Mouse (Mus musculus) G1E (cell line): ENCODE data around the gene Olfr65. TPM values are rescaled to one million over a fixed set of nuclear protein-coding genes. Genes with fewer than 3 reads are reported as not detected.

Source experiments
- ATAC-seq: 2 replicates; pipeline ENCODE4 v1.8.0; 2016; ENCODE audit warnings: mild to moderate bottlenecking; ENCODE audit not compliant: insufficient number of reproducible peaks, poor library complexity, low FRiP score, severe bottlenecking; ENCODE audit errors: extremely low read depth
- DNase-seq: peaks from one replicate; pipeline ENCODE4 v3.0.0; 2012; ENCODE audit warnings: low spot score
- H3K27me3 ChIP-seq: 2 replicates; pipeline ENCODE4 v1.6.1; 2012; ENCODE audit warnings: mild to moderate bottlenecking, low read length, inconsistent platforms; ENCODE audit not compliant: insufficient read depth
- H3K36me3 ChIP-seq: replicated peaks from 2 replicates; pipeline ENCODE3; 2012; ENCODE audit warnings: mild to moderate bottlenecking, inconsistent platforms
- H3K4me1 ChIP-seq: 2 replicates; pipeline ENCODE4 v1.6.1; 2012; ENCODE audit warnings: low read depth, low read length, inconsistent platforms, mixed read lengths; ENCODE audit not compliant: insufficient read depth
- H3K4me3 ChIP-seq: 2 replicates; pipeline ENCODE4 v1.5.1; 2012; ENCODE audit warnings: low read depth, mild to moderate bottlenecking, inconsistent platforms, low read length, moderate library complexity, mixed read lengths
- H3K9me3 ChIP-seq: replicated peaks from 2 replicates; pipeline ENCODE4 v1.6.1; 2012; ENCODE audit warnings: inconsistent platforms
- CTCF ChIP-seq: IDR thresholded peaks from 2 replicates; pipeline ENCODE4 v1.5.1; 2012; ENCODE audit warnings: low read depth, low read length, inconsistent platforms, mixed read lengths
- GATA1 ChIP-seq: IDR thresholded peaks from 2 replicates; pipeline ENCODE4 v1.6.1; 2012; ENCODE audit warnings: borderline replicate concordance, low read length, inconsistent platforms, mixed read lengths
- GATA2 ChIP-seq: IDR thresholded peaks from 2 replicates; pipeline ENCODE4 v1.6.1; 2012; ENCODE audit warnings: low read depth, low read length, inconsistent platforms, borderline replicate concordance
- POLR2AphosphoS5 ChIP-seq: IDR thresholded peaks from 2 replicates; pipeline ENCODE4 v1.6.1; 2012; ENCODE audit warnings: low read depth, low read length, inconsistent platforms; ENCODE audit not compliant: insufficient replicate concordance
- TAL1 ChIP-seq: conservative IDR thresholded peaks from 2 replicates; pipeline ENCODE4 v1.6.1; 2012; ENCODE audit warnings: low read depth, low read length, inconsistent platforms, mixed read lengths
- polyA plus RNA-seq: library from polyadenylated mRNA; stranded (reverse); fragments of >175 nt; gene quantifications from 2 replicates; pipeline ENCODE4 v1.2.3, GENCODE M21; 2012
- total RNA-seq, 2 experiments: library from RNA; stranded (forward) in 1 of 2; stranded (reverse) in 1 of 2; fragments of 200-1000 nt in 1 of 2; fragments of >200 nt in 1 of 2; fragmentation: Nextera tagmentation in 1 of 2; gene quantifications; 2 replicates each; pipeline ENCODE4 v1.2.3; 2014 to 2017

Gene Olfr65
- total and polyA plus RNA-seq, 3 experiments: not detected

DNA sequence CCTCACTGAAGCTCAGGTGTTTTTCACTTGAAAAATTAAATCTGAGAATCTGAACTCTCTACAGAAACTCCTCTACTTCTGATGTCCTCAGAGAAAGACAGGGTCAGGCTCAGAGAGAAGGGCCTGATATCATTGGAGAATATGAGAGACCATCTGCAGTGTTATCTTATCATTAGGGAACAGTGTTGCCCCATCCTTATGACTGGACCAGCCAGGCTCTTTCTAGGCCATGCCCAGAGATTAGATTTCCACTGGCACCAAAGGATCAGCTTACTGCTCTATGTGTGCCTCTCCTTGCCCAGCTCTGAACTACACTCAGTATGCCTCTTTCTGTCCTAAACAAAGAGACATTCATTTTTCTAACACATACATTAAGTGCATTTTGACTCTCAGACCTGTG lies 12.1 kb downstream of the Olfr65 start:
- TF ChIP-seq GATA1: no peak
- TF ChIP-seq GATA2: no peak
- no peak for TF ChIP-seq TAL1
- TF ChIP-seq POLR2AphosphoS5: no peak
- TF ChIP-seq CTCF: no peak
- DNase-seq (no peak), ATAC-seq (no peak)
- H3K27me3 ChIP-seq: no peaks in the 10 kb centered on the region; the same call in 1 of the 2 replicates
- no peaks in the 10 kb centered on the region for H3K36me3 ChIP-seq
- H3K4me1 ChIP-seq: peaks cover 17% of the 10 kb centered on the region
- no peak overlapping the region for H3K4me3 ChIP-seq
- no peaks in the 10 kb centered on the region for H3K9me3 ChIP-seq

GRCm38 (mm10) chr7:103928525-103928924 lies 25.2 kb downstream of the Olfr65 start, which contains the start of gene Olfr631:
Gene Olfr631, plus strand, starts transcription at chr7:103928825.
- Histone ChIP-seq H3K9me3 (no peaks in the 10 kb centered on the region), H3K36me3 (no peaks in the 10 kb centered on the region), H3K27me3 (peaks cover 11% of the 10 kb centered on the region), H3K4me3 (no peak within 1 kb of the TSS), H3K4me1 (no peaks in the 10 kb centered on the region; the same call in 1 of the 2 replicates)
- DNase-seq: no peak
- TF ChIP-seq CTCF (no peak), GATA2 (no peak), TAL1 (no peak), POLR2AphosphoS5 (no peak), GATA1 (no peak)
- ATAC-seq: no peak

GRCm38 (mm10) chr7:103934264-103934663 lies 31.0 kb downstream of the Olfr65 start, which contains the start of gene Olfr632:
Gene Olfr632, plus strand, starts transcription at chr7:103934347.
- ATAC-seq (no peak), DNase-seq (no peak)
- Histone ChIP-seq H3K4me3 (no peak within 1 kb of the TSS), H3K4me1 (no peaks in the 10 kb centered on the region; the same call in 1 of the 2 replicates), H3K36me3 (no peaks in the 10 kb centered on the region), H3K9me3 (no peaks in the 10 kb centered on the region), H3K27me3 (peaks cover 22% of the 10 kb centered on the region)
- TF ChIP-seq TAL1 (no peak), POLR2AphosphoS5 (no peak), GATA2 (no peak), CTCF (no peak), GATA1 (no peak)

DNA sequence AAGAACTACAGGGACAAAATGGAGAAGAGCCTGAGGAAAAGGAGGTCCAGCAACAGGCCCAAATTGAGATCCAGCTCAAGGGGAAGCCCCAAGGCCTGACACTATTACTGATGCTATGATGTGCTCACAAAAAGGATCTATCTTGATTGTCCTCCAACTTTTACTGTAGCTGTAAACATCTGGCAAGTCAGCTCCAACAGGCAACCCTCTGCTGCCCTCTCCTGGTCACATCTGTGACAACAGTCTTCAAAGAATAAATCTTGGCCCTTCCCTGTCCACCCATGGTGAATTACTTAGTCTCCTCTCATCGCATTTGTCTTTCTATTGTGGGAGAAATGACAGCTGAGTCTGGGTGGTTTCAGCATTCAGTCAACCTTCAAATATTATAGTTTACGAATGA lies 39.4 kb downstream of the Olfr65 start:
- TF ChIP-seq TAL1 (no peak), POLR2AphosphoS5 (no peak), CTCF (peak; percentile 80), GATA1 (no peak)
- no peaks in the 10 kb centered on the region; the same call in 1 of the 2 replicates for H3K4me1 ChIP-seq
- no peaks in the 10 kb centered on the region for H3K9me3 ChIP-seq
- no peaks in the 10 kb centered on the region for H3K36me3 ChIP-seq
- H3K4me3 ChIP-seq: no peak overlapping the region
- peak; percentile 6 for DNase-seq
- peak; percentile 54; the same call in 1 of the 2 replicates for ATAC-seq
- H3K27me3 ChIP-seq: peaks cover 14% of the 10 kb centered on the region

DNA sequence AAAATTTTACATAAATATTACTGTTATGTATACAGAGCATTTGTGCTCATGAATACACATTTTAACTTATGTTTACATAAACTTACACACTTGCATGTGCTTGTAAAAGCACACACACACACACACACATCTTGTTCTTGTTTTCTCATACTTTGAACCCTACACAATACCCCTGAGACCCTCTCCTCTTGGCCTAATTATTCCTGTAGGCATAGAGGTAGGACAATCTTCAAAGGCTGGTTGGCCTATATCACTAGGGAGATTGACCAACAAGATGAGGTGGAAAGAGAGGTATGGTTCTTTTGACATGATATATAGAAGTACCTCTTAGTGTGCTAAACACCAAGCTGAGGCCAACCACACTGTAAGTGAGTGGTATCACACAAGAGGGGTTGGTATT lies 40.9 kb downstream of the Olfr65 start, which contains the start of gene Olfr633:
TSS of gene Olfr633 (plus strand) at position 301 of the 400 bp plus-strand sequence.
- Histone ChIP-seq H3K36me3 (no peaks in the 10 kb centered on the region), H3K9me3 (no peaks in the 10 kb centered on the region), H3K27me3 (peaks cover 9% of the 10 kb centered on the region; the same call in 1 of the 2 replicates), H3K4me1 (no peaks in the 10 kb centered on the region; the same call in 1 of the 2 replicates), H3K4me3 (no peak within 1 kb of the TSS)
- ATAC-seq (no peak), DNase-seq (no peak)
- TF ChIP-seq GATA2 (no peak), TAL1 (no peak), CTCF (no peak), GATA1 (no peak), POLR2AphosphoS5 (no peak)

Other genes with a start within 250 kb of the Olfr65 start
Only the 20 nearest of the 34 such genes appear.
- gene Olfr630, start 146.2 kb upstream of the Olfr65 start, total RNA-seq (2014; fragmentation: Nextera tagmentation): not detected in 2 replicates
- gene Olfr630, start 146.2 kb upstream of the Olfr65 start, total RNA-seq (2017): 0.11 TPM in 1 of 2 replicates, not detected in the other
- not detected in 2 replicates for gene Olfr630, start 146.2 kb upstream of the Olfr65 start, polyA plus RNA-seq
- gene Olfr69, start 131.9 kb upstream of the Olfr65 start, total RNA-seq (2014; fragmentation: Nextera tagmentation): not detected in 2 replicates
- not detected in 2 replicates for gene Olfr69, start 131.9 kb upstream of the Olfr65 start, total RNA-seq (2017)
- not detected in 2 replicates for gene Olfr69, start 131.9 kb upstream of the Olfr65 start, polyA plus RNA-seq
- gene Olfr68, start 123.8 kb upstream of the Olfr65 start, total RNA-seq (2014; fragmentation: Nextera tagmentation): not detected in 2 replicates
- gene Olfr68, start 123.8 kb upstream of the Olfr65 start, total RNA-seq (2017): 0.06 and 0.22 TPM in 2 replicates
- not detected in 2 replicates for gene Olfr68, start 123.8 kb upstream of the Olfr65 start, polyA plus RNA-seq
- gene Olfr67, start 111.7 kb upstream of the Olfr65 start, total RNA-seq (2014; fragmentation: Nextera tagmentation): not detected in 2 replicates
- gene Olfr67, start 111.7 kb upstream of the Olfr65 start, total RNA-seq (2017): not detected in 2 replicates
- 0.01 TPM in 1 of 2 replicates, not detected in the other for gene Olfr67, start 111.7 kb upstream of the Olfr65 start, polyA plus RNA-seq
- 14.8 and 396 TPM in 2 replicates for gene Hbb-bt, start 89.5 kb upstream of the Olfr65 start, total RNA-seq (2014; fragmentation: Nextera tagmentation)
- 3.3 and 7.8 TPM in 2 replicates for gene Hbb-bt, start 89.5 kb upstream of the Olfr65 start, total RNA-seq (2017)
- gene Hbb-bt, start 89.5 kb upstream of the Olfr65 start, polyA plus RNA-seq: 27.9 and 40.4 TPM in 2 replicates
- 153 and 3,173 TPM in 2 replicates for gene Hbb-bs, start 75.4 kb upstream of the Olfr65 start, total RNA-seq (2014; fragmentation: Nextera tagmentation)
- gene Hbb-bs, start 75.4 kb upstream of the Olfr65 start, total RNA-seq (2017): 10.4 and 23.5 TPM in 2 replicates
- gene Hbb-bs, start 75.4 kb upstream of the Olfr65 start, polyA plus RNA-seq: 137 and 158 TPM in 2 replicates
- gene Hbb-bh2, start 63.0 kb upstream of the Olfr65 start, total RNA-seq (2014; fragmentation: Nextera tagmentation): not detected in 2 replicates
- not detected in 2 replicates for gene Hbb-bh2, start 63.0 kb upstream of the Olfr65 start, total RNA-seq (2017)
- not detected in 2 replicates for gene Hbb-bh2, start 63.0 kb upstream of the Olfr65 start, polyA plus RNA-seq
- 1.6 TPM in 1 of 2 replicates, not detected in the other for gene Hbb-bh1, start 60.3 kb upstream of the Olfr65 start, total RNA-seq (2014; fragmentation: Nextera tagmentation)
- gene Hbb-bh1, start 60.3 kb upstream of the Olfr65 start, total RNA-seq (2017): 0.41 TPM in 1 of 2 replicates, not detected in the other
- gene Hbb-bh1, start 60.3 kb upstream of the Olfr65 start, polyA plus RNA-seq: not detected in 2 replicates
- not detected in 2 replicates for gene Hbb-y, start 50.3 kb upstream of the Olfr65 start, total RNA-seq (2014; fragmentation: Nextera tagmentation)
- gene Hbb-y, start 50.3 kb upstream of the Olfr65 start, total RNA-seq (2017): not detected in 2 replicates
- gene Hbb-y, start 50.3 kb upstream of the Olfr65 start, polyA plus RNA-seq: not detected in 2 replicates
- gene Olfr66, start 17.2 kb upstream of the Olfr65 start, total RNA-seq (2014; fragmentation: Nextera tagmentation): not detected in 2 replicates
- gene Olfr66, start 17.2 kb upstream of the Olfr65 start, total RNA-seq (2017): 0.12 TPM in 1 of 2 replicates, not detected in the other
- not detected in 2 replicates for gene Olfr66, start 17.2 kb upstream of the Olfr65 start, polyA plus RNA-seq
- gene Olfr64, start 9.0 kb upstream of the Olfr65 start, total RNA-seq (2014; fragmentation: Nextera tagmentation): not detected in 2 replicates
- gene Olfr64, start 9.0 kb upstream of the Olfr65 start, total RNA-seq (2017): 0.05 TPM in 1 of 2 replicates, not detected in the other
- gene Olfr64, start 9.0 kb upstream of the Olfr65 start, polyA plus RNA-seq: not detected in 2 replicates
- gene Olfr631, start 25.3 kb downstream of the Olfr65 start, total RNA-seq (2014; fragmentation: Nextera tagmentation): not detected in 2 replicates
- 0.33 TPM in 1 of 2 replicates, not detected in the other for gene Olfr631, start 25.3 kb downstream of the Olfr65 start, total RNA-seq (2017)
- gene Olfr631, start 25.3 kb downstream of the Olfr65 start, polyA plus RNA-seq: not detected in 2 replicates
- gene Olfr632, start 30.9 kb downstream of the Olfr65 start, total RNA-seq (2014; fragmentation: Nextera tagmentation): not detected in 2 replicates
- gene Olfr632, start 30.9 kb downstream of the Olfr65 start, total RNA-seq (2017): 0.16 TPM in 1 of 2 replicates, not detected in the other
- gene Olfr632, start 30.9 kb downstream of the Olfr65 start, polyA plus RNA-seq: not detected in 2 replicates
- not detected in 2 replicates for gene Olfr633, start 41.0 kb downstream of the Olfr65 start, total RNA-seq (2014; fragmentation: Nextera tagmentation)
- gene Olfr633, start 41.0 kb downstream of the Olfr65 start, total RNA-seq (2017): 0.11 and 0.35 TPM in 2 replicates
- not detected in 2 replicates for gene Olfr633, start 41.0 kb downstream of the Olfr65 start, polyA plus RNA-seq
- gene Olfr635, start 67.7 kb downstream of the Olfr65 start, total RNA-seq (2014; fragmentation: Nextera tagmentation): not detected in 2 replicates
- 0.12 and 0.33 TPM in 2 replicates for gene Olfr635, start 67.7 kb downstream of the Olfr65 start, total RNA-seq (2017)
- gene Olfr635, start 67.7 kb downstream of the Olfr65 start, polyA plus RNA-seq: not detected in 2 replicates
- not detected in 2 replicates for gene Olfr638, start 95.3 kb downstream of the Olfr65 start, total RNA-seq (2014; fragmentation: Nextera tagmentation)
- not detected in 2 replicates for gene Olfr638, start 95.3 kb downstream of the Olfr65 start, total RNA-seq (2017)
- not detected in 2 replicates for gene Olfr638, start 95.3 kb downstream of the Olfr65 start, polyA plus RNA-seq
- not detected in 2 replicates for gene Olfr639, start 113.8 kb downstream of the Olfr65 start, total RNA-seq (2014; fragmentation: Nextera tagmentation)
- 0.17 and 0.22 TPM in 2 replicates for gene Olfr639, start 113.8 kb downstream of the Olfr65 start, total RNA-seq (2017)
- not detected in 2 replicates for gene Olfr639, start 113.8 kb downstream of the Olfr65 start, polyA plus RNA-seq
- gene Olfr640, start 122.1 kb downstream of the Olfr65 start, total RNA-seq (2014; fragmentation: Nextera tagmentation): not detected in 2 replicates
- gene Olfr640, start 122.1 kb downstream of the Olfr65 start, total RNA-seq (2017): 0.11 and 0.17 TPM in 2 replicates
- gene Olfr640, start 122.1 kb downstream of the Olfr65 start, polyA plus RNA-seq: not detected in 2 replicates
- not detected in 2 replicates for gene Olfr641, start 132.0 kb downstream of the Olfr65 start, total RNA-seq (2014; fragmentation: Nextera tagmentation)
- gene Olfr641, start 132.0 kb downstream of the Olfr65 start, total RNA-seq (2017): 0.12 TPM in 1 of 2 replicates, not detected in the other
- not detected in 2 replicates for gene Olfr641, start 132.0 kb downstream of the Olfr65 start, polyA plus RNA-seq
- not detected in 2 replicates for gene Olfr642, start 149.2 kb downstream of the Olfr65 start, total RNA-seq (2014; fragmentation: Nextera tagmentation)
- gene Olfr642, start 149.2 kb downstream of the Olfr65 start, total RNA-seq (2017): 0.11 and 0.12 TPM in 2 replicates
- not detected in 2 replicates for gene Olfr642, start 149.2 kb downstream of the Olfr65 start, polyA plus RNA-seq